Mouse (Mus musculus) brain, embryonic 14.5 days (tissue): ENCODE data around the gene Gm49510.

Source experiments
- CTCF ChIP-seq: fragments of 200-500 bp; IDR thresholded peaks from 2 replicates; pipeline ENCODE4 v1.5.1; 2012; ENCODE audit warnings: inconsistent platforms, mild to moderate bottlenecking, moderate library complexity, borderline replicate concordance; ENCODE audit not compliant: insufficient read depth, insufficient read length; ENCODE audit errors: extremely low read depth
- POLR2A ChIP-seq: fragments of 200-500 bp; IDR thresholded peaks from 2 replicates; pipeline ENCODE4 v1.6.1; 2012; ENCODE audit warnings: mild to moderate bottlenecking, inconsistent platforms, borderline replicate concordance; ENCODE audit not compliant: poor library complexity, insufficient read depth, insufficient read length, severe bottlenecking; ENCODE audit errors: extremely low read depth

DNA sequence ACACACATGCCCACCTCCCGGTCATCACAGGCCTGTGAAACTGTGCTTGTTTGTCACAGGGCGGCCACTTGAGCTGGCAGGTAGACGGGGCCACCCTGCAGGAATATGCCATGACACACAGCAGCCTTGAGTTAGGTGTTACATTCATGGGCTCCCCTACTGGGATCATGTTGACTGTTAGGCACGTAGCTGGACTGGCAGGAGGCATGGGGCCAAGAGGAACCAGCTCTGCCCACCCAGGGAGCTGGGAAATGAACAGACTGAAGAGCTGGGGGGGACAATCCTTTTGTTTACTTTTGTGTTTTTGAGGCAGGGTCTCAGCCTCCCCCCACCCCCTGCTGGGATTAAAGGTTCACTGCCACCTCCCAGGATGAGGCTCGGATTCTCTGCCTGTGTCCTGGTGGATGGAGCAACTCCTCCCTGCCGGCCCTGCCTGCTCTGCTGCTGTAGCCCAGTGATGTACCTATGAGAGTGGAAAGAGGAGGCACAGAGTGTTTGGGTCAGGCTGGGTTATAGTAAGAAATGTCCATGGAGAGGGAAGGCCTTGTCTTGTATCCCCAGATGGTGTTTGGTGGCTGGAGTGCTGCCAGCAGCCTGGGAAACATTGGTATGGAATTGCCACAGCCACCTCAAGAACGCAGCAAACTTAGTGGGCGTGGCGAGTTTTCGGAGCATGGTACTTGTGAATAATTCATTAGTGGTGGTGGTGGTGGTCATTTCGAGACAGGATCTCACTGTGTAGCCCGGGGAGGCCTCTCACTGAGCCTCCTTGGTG, 16.8 kb downstream of the Gm49510 start:
- no peak for TF ChIP-seq CTCF
- no peak for TF ChIP-seq POLR2A
